Mouse (Mus musculus) midbrain, postnatal 0 days (tissue): ENCODE data around the gene Copg1. TPM values are rescaled to one million over a fixed set of nuclear protein-coding genes. Genes with fewer than 3 reads are reported as not detected.
"Not testable (repeated sequence)": the region's sequence is repeated elsewhere in the genome, so short reads cannot be mapped to it uniquely, and the experiment has no call there.

Experiments used
- ATAC-seq: fragments of 200-750 bp; cut with Nextera tagmentation; 2 replicates; pipeline ENCODE4 v1.8.0; 2017; ENCODE audit warnings: moderate number of reproducible peaks, mild to moderate bottlenecking, moderate TSS enrichment, moderate library complexity; ENCODE audit not compliant: low FRiP score
- DNase-seq: peaks from one replicate; pipeline ENCODE4 v3.0.0-alpha.2; 2015; ENCODE audit warnings: low spot score
- H3K27ac ChIP-seq: fragments of 300-500 bp; sonication (generic); 2 replicates; pipeline ENCODE4 v1.5.1; 2014; ENCODE audit warnings: low read depth, mild to moderate bottlenecking, low read length, mixed read lengths
- H3K27me3 ChIP-seq: fragments of 300-500 bp; sonication (generic); 2 replicates; pipeline ENCODE4 v1.6.1; 2014; ENCODE audit warnings: low read length, control low read depth, mixed read lengths; ENCODE audit not compliant: insufficient read depth
- H3K36me3 ChIP-seq: fragments of 300-500 bp; sonication (generic); 2 replicates; pipeline ENCODE4 v1.6.1; 2014; ENCODE audit warnings: low read length, control low read depth, mixed read lengths; ENCODE audit not compliant: insufficient read depth
- H3K4me1 ChIP-seq: fragments of 300-500 bp; sonication (generic); 2 replicates; pipeline ENCODE4 v1.6.1; 2014; ENCODE audit warnings: mild to moderate bottlenecking, control low read depth, antibody characterized with exemption, low read length, mixed read lengths; ENCODE audit not compliant: insufficient read depth
- H3K4me2 ChIP-seq: fragments of 300-500 bp; sonication (generic); 2 replicates; pipeline ENCODE4 v1.6.1; 2014; ENCODE audit warnings: low read depth, mild to moderate bottlenecking, low read length, mixed read lengths; ENCODE audit not compliant: poor library complexity, severe bottlenecking
- H3K4me3 ChIP-seq: fragments of 300-500 bp; sonication (generic); 2 replicates; pipeline ENCODE4 v1.5.1; 2014; ENCODE audit warnings: low read depth, mild to moderate bottlenecking, low read length, moderate library complexity
- H3K9ac ChIP-seq: fragments of 300-500 bp; sonication (generic); replicated peaks from 2 replicates; pipeline ENCODE4 v1.6.1; 2014; ENCODE audit warnings: mild to moderate bottlenecking, low read length, moderate library complexity, mixed read lengths; ENCODE audit not compliant: poor library complexity, severe bottlenecking
- H3K9me3 ChIP-seq: fragments of 300-500 bp; sonication (generic); 2 replicates; pipeline ENCODE4 v1.6.1; 2016; ENCODE audit warnings: low read length, control low read depth
- CTCF ChIP-seq: IDR thresholded peaks from 2 replicates; pipeline ENCODE4 v1.5.1; 2016; ENCODE audit warnings: antibody characterized with exemption, mild to moderate bottlenecking
- WGBS: fragments of 180-500 bp; shearing (Covaris S2); extraction: QIAGEN DNeasy Blood & Tissue Kit; methylation state at CpG from one replicate; pipeline ENCODE4 v1.1.7; 2014; 5-methylcytosine and 5-hydroxymethylcytosine counted together
- polyA plus RNA-seq: library from polyadenylated mRNA; unstranded; fragments of >200 nt; fragmentation: Nextera tagmentation; extraction: Ambion mirVana; gene quantifications from 2 replicates; pipeline ENCODE4 v1.2.1, GENCODE M21; 2015
- total RNA-seq: library from RNA; depleted of rRNA; stranded (reverse); fragments of >200 nt; gene quantifications from 2 replicates; pipeline ENCODE4 v1.2.3, GENCODE M21; 2014; rRNA removed

Copg1 gene
- total and polyA plus RNA-seq, 2 experiments from 2014 or later: 191 to 202 TPM

DNA sequence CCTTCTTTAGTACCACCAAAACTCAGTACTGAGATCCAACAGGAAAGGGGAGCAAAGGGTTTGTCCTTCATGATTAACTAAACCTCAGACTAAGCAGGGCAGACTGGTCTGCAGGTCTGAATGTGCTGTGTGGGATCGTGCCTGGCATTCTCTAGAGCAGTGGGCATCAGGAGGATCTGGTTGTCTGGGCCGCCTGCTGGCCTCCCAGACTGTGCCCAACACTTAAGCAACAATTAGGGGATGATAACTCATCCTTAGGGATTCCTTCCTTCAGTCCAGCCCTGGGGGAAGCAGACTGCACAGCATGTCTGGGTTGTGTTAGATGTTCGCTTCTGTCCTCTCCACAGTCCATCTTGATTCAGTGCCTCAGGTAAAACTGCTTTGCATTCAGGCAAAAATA lies 51.3 kb downstream of the Copg1 start:
- DNase-seq (no peak), ATAC-seq (no peak)
- no peak overlapping the region for H3K4me2 ChIP-seq
- H3K27ac ChIP-seq: no peak overlapping the region
- no peaks in the 10 kb centered on the region for H3K4me1 ChIP-seq
- no peaks in the 10 kb centered on the region for H3K9me3 ChIP-seq
- WGBS: 83% methylated on average over 3 of the region's 3 CpGs
- no peak for TF ChIP-seq CTCF
- no peak overlapping the region for H3K4me3 ChIP-seq
- peaks cover 30% of the 10 kb centered on the region for H3K36me3 ChIP-seq
- no peaks in the 10 kb centered on the region for H3K27me3 ChIP-seq
- H3K9ac ChIP-seq: no peak overlapping the region

DNA sequence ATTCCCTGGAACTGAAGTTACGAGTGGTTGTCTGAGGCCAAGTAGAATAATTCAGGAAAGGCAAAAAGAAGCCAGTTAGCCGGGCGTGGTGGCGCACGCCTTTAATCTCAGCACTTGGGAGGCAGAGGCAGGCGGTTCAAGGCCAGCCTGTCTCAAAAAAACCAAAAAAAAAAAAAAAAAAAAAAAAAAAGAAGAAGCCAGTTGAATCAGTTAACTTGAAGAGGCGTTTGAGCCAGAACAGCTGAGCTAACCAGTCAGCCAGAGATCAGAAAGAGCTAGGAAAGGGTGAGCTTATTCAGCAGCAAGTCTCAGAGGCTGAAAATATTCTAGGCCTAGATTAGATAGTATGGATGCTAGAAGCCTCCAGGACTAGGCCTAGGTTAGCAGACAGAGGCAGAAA lies 54.6 kb downstream of the Copg1 start:
- WGBS: 92% methylated on average over 7 of the region's 7 CpGs
- Histone ChIP-seq H3K4me2 (no peak overlapping the region), H3K9ac (no peak overlapping the region), H3K4me3 (no peak overlapping the region), H3K4me1 (no peaks in the 10 kb centered on the region), H3K27ac (no peak overlapping the region), H3K36me3 (peaks cover 3% of the 10 kb centered on the region; the same call in 1 of the 2 replicates), H3K9me3 (no peaks in the 10 kb centered on the region), H3K27me3 (no peaks in the 10 kb centered on the region)
- no peak for TF ChIP-seq CTCF
- ATAC-seq (no peak), DNase-seq (no peak)

DNA sequence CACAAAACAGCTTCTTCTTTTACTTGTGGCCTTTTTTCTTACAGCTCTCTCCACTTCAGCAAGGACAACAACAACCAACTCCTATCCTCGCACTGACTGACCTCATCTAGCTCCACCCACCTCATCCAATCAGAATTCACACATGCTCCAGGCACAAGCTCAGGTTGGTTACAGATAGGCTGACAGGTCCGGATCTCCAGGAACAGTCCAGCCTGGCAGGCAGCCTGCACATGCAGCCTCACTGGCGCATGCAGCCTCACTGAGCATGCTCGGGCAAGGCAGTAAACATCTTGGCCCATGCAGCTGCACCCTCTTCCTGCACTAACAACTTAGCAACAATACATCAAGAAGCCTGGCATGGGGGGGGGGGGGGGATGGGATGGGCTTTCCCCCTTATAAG lies 74.8 kb downstream of the Copg1 start:
- not testable (repeated sequence) for H3K9ac ChIP-seq, H3K36me3 ChIP-seq, H3K27me3 ChIP-seq, DNase-seq, H3K27ac ChIP-seq, H3K4me1 ChIP-seq, ATAC-seq, H3K4me3 ChIP-seq, H3K9me3 ChIP-seq, H3K4me2 ChIP-seq
- WGBS: 80% methylated on average over 4 of the region's 4 CpGs

Other genes with a start within 250 kb of the Copg1 start
- gene Aplf, start 215.6 kb upstream of the Copg1 start, total RNA-seq: 4.2 and 5.5 TPM in 2 replicates
- 4.4 and 5.0 TPM in 2 replicates for gene Aplf, start 215.6 kb upstream of the Copg1 start, polyA plus RNA-seq
- 6.6 and 15.8 TPM in 2 replicates for gene Efcc1, start 156.9 kb upstream of the Copg1 start, total RNA-seq
- 8.7 and 11.2 TPM in 2 replicates for gene Efcc1, start 156.9 kb upstream of the Copg1 start, polyA plus RNA-seq
- 1.7 TPM in 1 of 2 replicates, not detected in the other for gene Gp9, start 109.7 kb upstream of the Copg1 start, total RNA-seq
- gene Gp9, start 109.7 kb upstream of the Copg1 start, polyA plus RNA-seq: not detected in 2 replicates
- 23.2 and 31.6 TPM in 2 replicates for gene Rab43, start 75.7 kb upstream of the Copg1 start, total RNA-seq
- 7.7 and 9.9 TPM in 2 replicates for gene Rab43, start 75.7 kb upstream of the Copg1 start, polyA plus RNA-seq
- gene Gm45140, start 52.0 kb upstream of the Copg1 start, total RNA-seq: 5.4 TPM in 1 of 2 replicates, not detected in the other
- 1.2 and 1.8 TPM in 2 replicates for gene Gm45140, start 52.0 kb upstream of the Copg1 start, polyA plus RNA-seq
- gene Isy1, start 49.0 kb upstream of the Copg1 start, total RNA-seq: 21.7 and 22.5 TPM in 2 replicates
- gene Isy1, start 49.0 kb upstream of the Copg1 start, polyA plus RNA-seq: 20.7 and 25.9 TPM in 2 replicates
- gene Cnbp, start 36.7 kb upstream of the Copg1 start, total RNA-seq: 178 and 197 TPM in 2 replicates
- 550 and 577 TPM in 2 replicates for gene Cnbp, start 36.7 kb upstream of the Copg1 start, polyA plus RNA-seq
- 30.7 and 33.0 TPM in 2 replicates for gene Hmces, start 26.1 kb downstream of the Copg1 start, total RNA-seq
- 34.6 and 35.5 TPM in 2 replicates for gene Hmces, start 26.1 kb downstream of the Copg1 start, polyA plus RNA-seq
- gene H1fx, start 93.8 kb downstream of the Copg1 start, total RNA-seq: 22.7 and 31.8 TPM in 2 replicates
- gene H1fx, start 93.8 kb downstream of the Copg1 start, polyA plus RNA-seq: 42.8 and 52.8 TPM in 2 replicates
- gene Rab7, start 157.5 kb downstream of the Copg1 start, total RNA-seq: 87.5 and 103 TPM in 2 replicates
- gene Rab7, start 157.5 kb downstream of the Copg1 start, polyA plus RNA-seq: 356 and 379 TPM in 2 replicates
- gene Rpn1, start 196.7 kb downstream of the Copg1 start, total RNA-seq: 196 and 198 TPM in 2 replicates
- 252 and 261 TPM in 2 replicates for gene Rpn1, start 196.7 kb downstream of the Copg1 start, polyA plus RNA-seq